Mouse (Mus musculus): ENCODE results near the gene Gm4788. TPM values are rescaled to one million over a fixed set of nuclear protein-coding genes. Genes with fewer than 3 reads are reported as not detected.

Gm4788 gene
- under 1 TPM in 1 of 2 experiments, not detected in 1; 0.26 TPM for total RNA-seq (2023)

GRCm38 (mm10) chr1:139781143-139781542, at the start of gene Gm4788:
Gene Gm4788, minus strand, starts transcription at chr1:139781243.

Other genes with a start within 250 kb of the Gm4788 start
- not detected for gene Cfhr1, start 221.0 kb downstream of the Gm4788 start, total RNA-seq (2023)
- gene Cfhr2, start 77.5 kb upstream of the Gm4788 start, total RNA-seq (2023): under 1 TPM in 1 of 2 experiments, not detected in 1; 0.46 TPM